Mouse (Mus musculus) spleen, adult 2 months (tissue): Measurements from ENCODE around the gene Dpy19l2.

Experiments used
- CTCF ChIP-seq: fragments of 200-500 bp; IDR thresholded peaks from 2 replicates; pipeline ENCODE4 v1.5.1; 2011; ENCODE audit warnings: mild to moderate bottlenecking, inconsistent platforms; ENCODE audit not compliant: insufficient read depth, insufficient read length, insufficient replicate concordance; ENCODE audit errors: extremely low read depth
- POLR2A ChIP-seq: fragments of 200-500 bp; IDR thresholded peaks from 2 replicates; pipeline ENCODE4 v1.6.1; 2011; ENCODE audit warnings: low read depth, low read length, inconsistent platforms

DNA sequence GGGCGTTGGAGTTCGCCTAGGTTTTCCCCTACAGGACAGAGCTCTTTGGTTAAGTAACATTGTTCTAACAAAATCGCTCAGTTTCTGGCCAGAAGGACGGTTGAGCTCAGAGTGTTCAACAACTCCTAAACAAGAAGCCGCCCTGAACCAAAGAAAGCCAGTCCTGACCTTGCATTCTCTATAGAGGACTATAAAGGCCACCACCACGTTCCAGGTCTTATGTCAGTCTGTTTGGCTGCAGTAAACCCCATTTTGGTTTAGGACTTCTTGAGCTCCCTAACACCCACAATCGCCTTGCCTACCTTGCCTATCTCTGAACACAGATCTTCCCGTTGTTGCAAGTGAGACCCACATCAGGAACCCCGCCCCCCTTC lies 299 bp upstream of the Dpy19l2 start:
- TF ChIP-seq CTCF = no peak
- TF ChIP-seq POLR2A = no peak
